Mouse (Mus musculus): ENCODE measurements around the gene Dda1.

The Dda1 gene

GRCm38 (mm10) chr8:71525226-71526050, 56.4 kb downstream of the Dda1 start, which contains the start of gene Ccdc194:
Gene Ccdc194, minus strand, starts transcription at chr8:71525711.
- in situ Hi-C loops (cut with MboI; ENCODE audit: unreplicated experiment in 2 of 2) = no loop called here

Measured in v-Abl transformed pro-B cells (cell line).